Mouse (Mus musculus) urinary bladder, postnatal 14 days (tissue): Measurements from ENCODE around the gene Jph4.
A peak's percentile ranks its signal among the peaks of the same experiment; 100 is the strongest.

ENCODE experiments used
- DNase-seq: peaks from one replicate; pipeline ENCODE4 v3.0.0; 2021; ENCODE audit warnings: low spot score

The Jph4 gene

DNA sequence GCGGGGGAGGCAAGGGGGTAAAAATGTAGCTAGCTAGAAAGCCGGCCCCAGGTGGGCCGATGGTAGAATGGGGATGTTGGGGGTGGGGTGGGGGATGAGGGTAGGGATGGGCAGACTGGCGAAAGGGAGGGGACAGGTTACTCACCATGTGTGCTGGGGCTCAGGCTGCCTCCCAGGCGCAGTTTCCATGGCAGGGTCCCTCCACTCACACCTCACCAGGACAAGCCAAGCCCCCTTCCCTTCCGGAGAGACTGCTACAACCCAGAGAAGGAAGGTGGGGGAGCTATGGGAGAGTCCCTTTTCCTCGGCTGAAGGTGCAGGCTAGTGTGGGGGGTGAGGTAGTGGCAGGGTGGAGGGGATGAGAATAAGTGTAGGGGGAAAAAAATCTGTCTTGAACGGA is 889 bp downstream of the Jph4 start:
- DNase-seq = no peak

DNA sequence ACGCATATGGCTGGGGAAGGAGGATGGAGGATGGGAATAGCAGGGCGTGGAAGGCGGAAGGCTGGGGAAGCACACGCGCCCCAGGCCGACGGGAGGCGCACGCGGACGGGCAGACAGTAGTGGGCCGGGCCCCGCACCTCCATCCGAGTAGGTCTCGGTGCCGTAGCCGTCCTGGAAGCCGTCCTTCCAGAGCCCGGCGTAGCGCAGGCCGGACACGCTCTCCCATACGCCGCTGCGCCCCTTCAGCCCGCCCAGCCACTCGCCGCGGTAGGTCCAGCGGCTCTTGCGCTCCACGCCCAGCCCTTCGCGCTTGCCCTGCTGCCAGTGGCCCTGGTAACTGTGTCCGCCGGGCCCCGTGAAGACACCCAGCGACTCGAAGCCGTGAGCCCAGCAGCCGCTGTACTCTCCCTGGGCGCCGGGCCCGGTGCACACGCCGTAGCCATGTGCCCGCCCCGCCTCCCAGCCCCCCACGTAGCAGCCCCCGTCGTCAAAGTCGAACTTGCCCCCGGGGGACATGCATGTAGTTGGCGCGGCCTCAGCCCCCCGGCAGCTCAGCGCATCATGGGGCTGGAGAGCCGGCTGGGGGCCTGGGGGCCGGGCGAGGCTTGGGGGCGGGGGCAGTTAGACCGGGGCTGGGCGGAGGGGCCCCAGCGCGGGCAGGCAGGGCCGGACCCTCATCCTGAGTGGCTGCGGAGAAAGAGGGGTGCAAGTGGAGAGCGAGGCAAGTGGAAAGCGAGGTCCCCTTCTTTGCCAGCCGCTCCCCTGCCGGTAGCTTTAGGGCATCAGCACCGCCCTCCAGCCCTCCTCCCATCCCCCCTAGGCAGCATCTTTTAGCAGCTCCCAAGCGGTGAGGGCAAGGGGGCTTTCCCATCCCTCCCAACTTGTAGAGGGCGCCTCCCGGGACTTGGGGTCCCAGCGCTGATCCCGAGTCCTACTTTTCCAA is 1.7 kb downstream of the Jph4 start:
- peak; percentile 56 for DNase-seq

DNA sequence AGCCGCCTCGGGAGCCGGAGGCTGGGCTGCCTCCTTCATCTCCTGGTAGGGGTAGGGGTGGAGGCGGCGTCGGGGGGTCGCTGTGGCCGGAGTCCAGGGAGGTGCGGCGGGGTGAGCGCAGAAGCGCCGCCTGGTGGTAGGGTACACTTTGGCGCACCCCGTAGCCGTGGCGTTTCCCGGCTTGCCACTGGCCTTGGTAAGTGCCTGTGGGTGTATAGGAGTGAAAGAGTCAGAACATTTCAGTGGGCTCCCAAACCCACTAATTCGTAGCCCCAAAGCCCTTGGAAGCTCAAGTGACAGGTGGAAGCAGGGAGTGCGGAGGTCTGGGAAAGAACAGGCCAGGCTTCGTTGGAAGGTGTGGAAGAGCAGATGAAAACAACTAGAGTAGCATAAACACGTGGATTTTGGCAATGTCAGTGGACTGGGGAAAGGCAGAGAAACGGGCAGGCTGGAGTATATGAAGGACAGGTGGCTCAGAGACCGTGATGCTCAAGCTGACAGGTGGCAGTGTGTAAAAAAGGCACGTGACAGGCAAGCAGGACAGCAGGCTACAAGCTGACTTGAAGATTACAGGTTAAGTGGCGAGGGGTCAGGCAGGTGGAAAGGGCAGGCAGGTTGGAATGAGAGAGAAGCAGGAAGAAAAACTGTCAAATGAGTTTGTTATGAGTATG is 2.6 kb downstream of the Jph4 start:
- no peak for DNase-seq

DNA sequence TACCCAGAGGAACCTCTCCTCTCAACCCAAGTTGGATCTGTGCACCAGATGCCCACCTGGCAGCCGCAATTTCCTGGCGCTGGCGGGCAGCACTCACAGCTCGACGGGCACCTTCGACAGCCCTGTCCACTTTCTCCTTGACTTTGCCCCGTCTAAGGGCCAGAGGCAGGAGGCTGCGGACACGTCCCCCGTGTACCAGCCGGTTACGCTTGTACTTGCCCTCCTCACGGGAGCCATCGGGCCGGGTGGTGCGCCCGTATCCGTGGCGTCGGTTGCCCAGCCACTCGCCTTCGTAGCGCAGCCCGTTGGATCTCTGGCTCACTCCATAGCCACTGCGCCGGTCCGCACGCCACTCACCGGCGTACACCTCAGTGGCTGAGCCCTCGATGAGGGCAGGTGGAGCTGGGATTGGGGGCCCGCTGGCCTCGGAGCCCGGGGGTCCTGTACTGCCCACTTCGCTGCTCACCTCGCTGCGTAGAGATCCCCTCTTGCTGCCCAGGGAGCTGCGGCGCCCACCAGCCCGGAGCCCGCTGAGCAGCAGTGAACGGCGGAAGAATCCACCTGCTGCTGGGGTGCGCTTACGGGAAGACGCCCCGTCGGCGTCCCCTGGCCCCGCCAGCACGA is 3.3 kb downstream of the Jph4 start:
- DNase-seq = no peak

DNA sequence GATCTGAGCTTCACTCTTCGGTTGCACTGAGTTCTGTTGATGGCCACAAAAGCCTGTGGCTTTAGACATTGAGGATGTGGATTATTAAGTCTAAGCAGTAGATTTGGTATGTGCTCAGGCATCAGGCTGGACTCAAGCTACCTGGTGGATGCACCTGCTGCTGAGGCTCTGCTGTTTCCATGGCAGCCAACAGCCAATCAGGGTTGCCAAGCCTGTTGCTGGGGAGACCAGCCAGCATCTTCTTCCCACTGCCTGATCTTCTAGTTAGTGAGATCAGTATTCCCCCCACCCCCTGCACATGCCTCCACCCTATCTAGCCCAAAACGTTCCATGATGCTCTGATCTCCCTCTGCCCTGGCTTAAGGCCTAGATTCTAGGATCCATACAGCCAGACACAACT is 5.0 kb downstream of the Jph4 start:
- no peak for DNase-seq

DNA sequence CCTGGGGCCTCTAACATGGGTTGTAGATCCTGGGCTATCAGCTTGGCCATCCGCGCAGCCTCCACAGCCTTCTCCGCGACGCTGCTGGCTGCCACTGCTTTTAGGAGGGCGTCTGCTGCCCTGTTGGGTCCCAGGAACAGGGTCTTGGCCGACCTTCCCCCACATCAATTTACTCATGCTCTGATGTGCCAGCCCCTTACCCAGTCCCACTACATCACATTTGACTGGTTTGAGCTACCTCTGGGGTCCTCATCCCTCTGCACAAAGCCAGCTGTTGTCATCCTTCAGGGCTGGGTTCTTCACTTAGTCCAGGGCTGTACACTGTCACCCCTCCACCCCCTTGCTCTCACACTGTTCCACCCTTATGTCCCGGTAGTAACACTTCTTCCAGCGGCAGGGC is 6.7 kb downstream of the Jph4 start:
- DNase-seq = no peak

DNA sequence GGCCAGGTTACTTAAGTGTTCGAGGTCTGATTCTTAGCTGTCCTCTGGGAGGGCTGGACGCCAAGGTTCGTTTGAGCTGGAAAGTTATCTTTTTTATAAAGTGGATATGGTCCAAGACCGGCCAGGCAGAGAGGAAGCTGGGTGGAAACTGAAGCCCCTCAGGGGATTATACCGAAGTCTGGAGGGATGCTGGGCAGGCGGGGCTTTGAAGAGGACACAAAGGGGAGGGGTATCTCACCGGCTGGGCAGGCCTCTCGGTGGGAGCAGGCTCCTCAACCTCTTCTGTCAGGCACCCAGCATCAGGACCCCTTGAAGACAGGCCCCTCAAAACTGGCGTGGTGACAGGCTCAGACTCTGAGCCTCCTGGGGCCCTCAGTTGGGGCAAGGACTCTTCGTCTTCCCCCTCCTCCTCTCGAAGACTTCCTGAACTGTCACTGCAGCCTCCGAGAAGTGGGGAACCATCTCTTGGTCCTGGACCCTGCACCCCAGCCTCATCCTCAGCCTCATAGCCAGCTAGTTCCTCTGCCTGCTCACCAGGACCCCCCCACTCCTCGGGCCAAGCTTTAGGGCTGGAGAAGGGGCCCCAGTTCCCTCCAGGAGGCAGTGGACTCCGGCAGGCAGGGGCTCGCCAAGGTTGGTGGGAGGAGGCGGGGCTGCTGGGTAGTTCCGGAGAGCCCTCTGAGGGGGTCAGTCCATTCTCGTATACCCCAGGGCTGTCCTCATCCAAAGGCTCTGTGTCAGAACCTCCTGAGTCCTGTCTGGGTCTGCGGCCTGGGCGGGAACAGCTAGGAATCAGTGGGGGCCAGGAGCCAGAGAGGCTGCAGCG is 7.5 kb downstream of the Jph4 start:
- DNase-seq = no peak

DNA sequence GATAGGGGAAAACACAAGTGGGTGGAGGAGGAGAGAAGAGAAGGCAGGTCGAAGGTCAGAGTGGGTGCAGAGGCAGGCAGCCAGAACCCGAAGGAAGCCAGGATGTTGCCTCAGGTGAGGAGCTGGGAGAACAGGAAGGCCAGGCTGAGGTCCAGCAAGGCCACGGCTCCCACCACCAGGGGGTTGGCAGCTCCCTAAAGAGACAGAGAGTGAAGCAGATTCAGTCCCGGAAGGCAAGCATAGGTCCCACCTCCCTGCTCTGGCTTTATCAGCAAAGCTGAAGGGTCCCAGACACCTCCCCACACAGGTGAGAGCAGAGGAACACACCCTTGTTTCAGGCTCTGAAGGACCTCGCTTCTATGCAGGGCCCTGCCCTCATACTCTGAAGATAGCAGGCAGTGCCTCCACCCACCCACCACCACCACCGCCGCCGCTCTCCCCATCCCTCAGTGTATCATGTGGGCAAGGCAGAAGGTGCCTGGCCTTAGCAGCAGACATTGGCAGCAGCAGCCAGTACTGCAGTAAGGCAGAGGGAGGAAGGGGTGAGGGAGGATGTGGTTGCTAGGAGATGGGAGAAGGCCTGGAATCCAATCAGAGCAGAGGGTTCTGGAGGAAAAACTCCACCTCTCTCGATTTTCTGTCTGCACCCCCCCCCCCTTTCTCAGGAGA is 8.4 kb downstream of the Jph4 start:
- no peak for DNase-seq

DNA sequence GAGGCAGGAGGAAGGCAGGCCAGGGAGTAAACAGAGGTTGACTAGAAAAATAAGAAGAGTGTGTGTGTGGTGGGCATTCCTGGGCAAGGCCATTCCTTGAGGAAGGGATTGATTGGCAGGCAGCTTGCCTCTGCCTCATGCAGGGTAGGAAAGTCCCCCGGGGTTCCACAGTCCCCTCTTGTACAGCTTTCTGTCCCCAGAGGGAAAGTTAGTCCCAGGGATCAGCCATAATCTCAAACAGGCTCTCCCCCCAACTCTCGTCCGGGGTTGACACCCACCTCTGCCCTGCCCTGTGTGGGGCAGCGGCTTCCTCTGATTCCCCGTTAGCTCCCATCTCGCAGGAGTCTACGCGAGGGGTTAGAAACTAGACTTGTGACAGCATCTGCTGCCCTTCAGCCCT is 9.7 kb downstream of the Jph4 start:
- no peak for DNase-seq

DNA sequence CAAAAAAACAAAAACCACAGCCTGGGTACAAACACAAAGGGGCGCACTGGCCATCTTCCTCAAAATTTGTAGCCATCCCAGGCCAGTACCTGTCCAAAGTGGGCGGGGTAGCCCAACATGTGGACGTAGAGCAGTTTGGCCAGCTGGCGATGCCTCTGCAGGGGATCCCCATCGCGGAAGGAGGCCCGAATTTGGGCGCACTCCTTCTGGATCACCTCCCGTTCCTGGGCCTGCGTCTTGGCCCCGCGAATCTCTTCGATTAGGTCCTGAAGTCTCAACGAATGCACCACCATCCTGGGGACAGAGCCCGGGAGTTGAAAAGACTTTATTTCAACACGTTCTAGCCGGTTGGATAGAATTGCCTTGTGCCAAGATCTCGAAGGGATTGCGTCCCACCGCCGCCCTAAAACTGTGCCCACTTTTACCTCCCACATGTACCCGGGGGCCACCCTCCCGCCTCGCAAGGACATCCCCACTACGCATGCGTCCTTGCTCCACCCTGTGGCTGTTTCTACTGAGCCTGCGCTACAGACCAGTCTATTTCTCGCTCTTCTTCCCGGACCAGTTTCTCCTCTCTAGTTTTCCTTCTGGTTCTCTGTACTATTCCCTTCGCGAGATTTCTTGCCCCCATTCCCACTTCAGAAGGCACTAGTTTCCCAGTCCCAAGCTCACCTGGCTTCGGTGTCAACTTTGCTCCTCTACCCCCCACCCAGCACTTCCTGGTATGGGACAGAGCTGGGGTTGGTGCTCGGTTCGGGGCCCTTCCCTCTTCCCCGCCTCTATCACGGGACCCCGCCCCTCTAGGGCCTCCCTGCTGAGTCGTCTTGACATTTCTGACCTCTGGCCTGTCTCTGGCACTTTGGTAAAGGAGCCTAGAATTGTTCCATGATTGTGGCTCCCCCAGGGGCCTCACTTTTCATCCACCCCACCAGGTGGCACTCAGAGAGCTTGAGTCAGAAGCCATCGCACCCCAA is 10.6 kb downstream of the Jph4 start, which contains the start of gene Ap1g2:
Gene Ap1g2, minus strand, starts transcription at position 758 of the 974 bp plus-strand sequence.
- peak; percentile 84 for DNase-seq

DNA sequence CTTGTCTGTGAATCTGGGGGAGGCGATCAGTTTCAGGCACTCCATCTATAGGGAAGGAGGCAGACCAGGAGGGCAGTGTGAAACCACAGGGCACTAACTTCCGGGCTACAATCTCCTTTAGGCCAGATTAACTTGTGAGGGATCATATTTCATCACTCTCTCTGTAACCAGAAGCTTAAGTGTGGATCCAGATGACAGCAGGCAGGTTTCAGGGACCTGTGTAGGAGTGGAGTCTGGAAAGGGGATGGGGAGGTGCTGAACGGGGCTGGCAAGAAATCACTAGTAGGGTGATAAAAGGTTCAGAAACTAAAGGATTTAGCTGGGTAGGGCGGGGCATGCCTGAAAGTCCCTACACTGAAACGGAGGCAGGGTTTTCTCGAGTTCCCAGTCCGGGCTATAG is 11.3 kb downstream of the Jph4 start:
- DNase-seq = no peak

DNA sequence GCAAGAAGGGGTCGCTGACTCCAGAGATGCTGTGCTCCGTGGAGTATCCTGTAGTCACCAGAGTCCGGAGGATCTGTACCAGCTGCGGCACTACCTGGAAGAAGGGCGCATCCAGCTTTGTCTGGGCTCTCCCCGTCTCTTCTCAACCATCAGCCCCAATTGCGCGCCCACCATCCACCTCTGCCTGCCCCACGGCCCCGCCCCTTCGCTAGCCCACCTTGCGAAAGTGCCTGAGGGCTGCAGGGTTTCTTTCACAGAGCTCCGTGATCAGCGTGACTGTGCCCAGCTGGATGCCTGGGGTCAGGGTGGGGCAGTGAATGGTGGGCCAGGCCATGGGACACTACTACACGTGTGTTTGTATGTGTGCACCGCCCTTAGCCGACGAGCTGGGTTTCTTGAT is 12.4 kb downstream of the Jph4 start:
- DNase-seq = no peak

DNA sequence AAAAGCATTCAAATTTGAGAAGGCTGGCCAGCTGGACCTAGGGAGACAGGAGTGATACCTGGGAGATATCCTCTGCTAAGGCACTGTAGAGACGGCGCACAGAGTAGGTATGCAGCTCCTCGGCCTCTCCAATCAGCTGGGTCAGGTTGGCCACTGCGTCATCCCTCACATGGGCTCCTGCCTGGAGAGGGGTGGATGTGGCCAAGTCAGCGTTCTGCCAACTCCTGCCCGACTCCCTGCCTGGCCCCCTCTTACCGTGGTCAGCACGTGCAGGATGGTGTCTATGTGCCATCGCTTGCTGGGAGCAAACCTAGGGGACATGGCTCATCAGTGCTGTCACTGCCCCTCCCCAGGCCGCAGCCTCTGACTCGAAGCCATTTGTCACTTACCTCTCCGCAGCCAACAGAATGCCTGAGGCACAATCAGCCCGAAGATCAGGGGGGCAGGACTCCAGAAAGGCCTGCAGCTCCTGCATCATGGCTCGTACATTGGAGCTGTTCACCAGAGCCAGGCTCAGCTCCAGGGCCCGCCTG is 14.4 kb downstream of the Jph4 start:
- DNase-seq = no peak

DNA sequence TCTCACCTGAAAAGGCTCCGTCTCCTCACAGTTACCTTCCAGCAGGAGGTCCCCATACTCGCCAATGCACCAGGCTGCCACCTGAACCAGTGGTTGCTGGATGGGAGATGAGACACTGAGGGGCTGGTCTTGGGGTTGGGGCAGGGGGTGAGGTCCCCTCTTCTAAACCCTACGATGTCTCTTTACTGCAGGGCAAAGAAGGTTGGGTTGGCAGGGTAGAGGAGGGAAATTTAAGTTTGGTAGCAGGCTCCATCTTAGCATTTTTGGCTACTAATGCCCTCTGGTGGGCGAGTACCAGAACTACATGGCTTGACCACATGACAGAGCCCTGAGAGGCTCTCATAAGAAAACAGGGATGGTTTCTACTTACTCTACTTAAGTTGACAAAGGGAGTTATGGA is 15.1 kb downstream of the Jph4 start:
- no peak for DNase-seq

DNA sequence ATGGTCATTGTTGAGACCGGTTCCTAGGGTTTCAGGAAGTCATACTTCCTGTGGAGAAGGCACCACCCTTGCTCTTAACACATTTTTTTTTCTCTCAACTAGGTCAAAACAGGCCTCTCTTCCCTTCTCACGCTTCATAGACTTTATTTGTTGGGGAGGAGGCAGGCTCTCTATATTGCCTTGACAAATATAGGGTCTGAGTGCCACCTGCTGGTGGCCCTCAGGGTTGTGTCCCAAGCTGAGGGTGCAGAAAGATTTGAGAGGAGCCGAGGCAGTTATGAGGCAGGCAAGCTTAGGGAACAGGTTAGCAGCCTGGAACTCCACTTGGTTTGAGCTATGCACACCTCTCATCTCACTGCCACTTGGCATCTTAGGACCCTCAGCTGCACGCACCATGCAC is 18.7 kb downstream of the Jph4 start:
- no peak for DNase-seq

DNA sequence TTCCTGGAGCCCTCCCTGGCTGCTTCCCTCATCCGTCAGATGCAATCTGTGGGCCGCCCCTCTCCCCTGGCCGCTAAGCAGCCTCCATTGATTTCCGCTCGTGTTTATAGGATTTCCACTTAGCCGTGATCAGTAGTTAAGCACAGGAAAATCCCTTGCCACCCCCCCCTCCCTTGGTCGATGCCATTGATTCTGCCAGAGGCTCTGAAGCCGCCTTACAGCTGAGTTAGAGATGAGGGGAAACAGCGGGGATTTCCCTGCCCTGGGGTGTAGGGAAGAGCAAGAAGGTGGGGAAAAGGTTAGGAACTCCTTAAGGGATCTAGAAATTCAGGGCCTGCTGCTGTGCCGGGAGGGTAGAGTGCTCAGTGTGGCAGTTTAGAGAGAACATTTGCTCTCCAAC is 19.1 kb downstream of the Jph4 start:
- no peak for DNase-seq

DNA sequence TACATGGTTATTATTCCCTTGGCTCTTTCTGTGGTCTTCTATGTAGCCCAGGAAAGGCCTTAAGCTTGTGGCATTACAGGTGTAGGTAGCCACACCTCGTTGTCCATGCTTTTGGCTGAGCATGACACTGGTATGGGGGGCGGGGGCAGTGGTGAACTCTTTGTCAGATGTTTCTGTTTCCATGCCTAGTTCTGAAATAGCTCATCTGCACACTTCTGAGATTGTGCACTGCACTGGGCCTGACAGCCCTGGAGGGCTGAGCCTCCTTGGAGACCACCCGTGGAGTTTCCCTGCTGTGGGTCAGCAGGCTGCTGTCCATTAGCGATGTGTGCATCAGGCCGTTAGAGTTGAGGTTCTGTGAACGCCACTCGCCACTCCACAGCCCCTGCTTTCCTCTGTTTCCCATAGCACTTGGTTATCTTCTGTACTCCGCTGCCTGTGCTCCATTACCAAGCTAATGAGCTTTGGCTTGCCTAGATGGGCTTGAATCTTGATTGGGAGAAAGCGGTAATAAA is 20.1 kb downstream of the Jph4 start:
- DNase-seq = no peak

DNA sequence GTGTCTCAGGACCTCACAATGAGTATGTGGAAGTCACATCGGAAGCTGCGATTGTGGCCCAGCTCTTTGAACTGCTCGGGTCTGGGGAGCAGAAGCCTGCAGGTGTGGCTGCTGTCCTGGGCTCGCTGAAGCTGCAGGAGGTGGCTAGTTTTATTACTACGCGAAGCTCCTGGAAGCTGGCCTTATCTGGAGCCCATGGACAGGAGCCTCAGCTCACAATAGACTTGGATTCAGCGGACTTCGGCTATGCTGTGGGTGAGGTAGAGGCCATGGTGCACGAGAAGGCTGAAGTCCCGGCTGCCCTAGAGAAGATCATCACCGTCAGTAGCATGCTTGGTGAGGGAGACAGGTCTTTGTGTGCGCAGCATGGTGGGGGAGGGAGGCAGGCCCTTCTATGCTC is 21.1 kb downstream of the Jph4 start:
- DNase-seq = no peak

DNA sequence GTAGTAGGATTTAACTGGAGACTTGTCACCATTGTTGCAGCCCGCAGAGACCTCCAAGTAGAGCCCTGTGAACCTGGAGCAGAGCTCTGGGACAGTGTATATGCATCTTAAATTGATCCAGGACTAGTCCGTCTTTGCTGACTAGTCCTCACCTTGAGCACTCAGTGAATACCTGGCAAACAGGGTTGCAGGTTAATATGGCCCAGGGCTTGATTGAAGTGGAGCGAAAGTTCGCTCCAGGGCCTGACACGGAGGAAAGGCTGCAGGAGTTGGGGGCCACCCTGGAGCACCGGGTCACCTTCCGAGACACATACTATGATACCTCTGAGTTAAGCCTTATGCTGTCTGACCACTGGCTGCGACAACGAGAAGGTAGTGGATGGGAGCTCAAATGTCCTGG is 21.5 kb downstream of the Jph4 start:
- no peak for DNase-seq

DNA sequence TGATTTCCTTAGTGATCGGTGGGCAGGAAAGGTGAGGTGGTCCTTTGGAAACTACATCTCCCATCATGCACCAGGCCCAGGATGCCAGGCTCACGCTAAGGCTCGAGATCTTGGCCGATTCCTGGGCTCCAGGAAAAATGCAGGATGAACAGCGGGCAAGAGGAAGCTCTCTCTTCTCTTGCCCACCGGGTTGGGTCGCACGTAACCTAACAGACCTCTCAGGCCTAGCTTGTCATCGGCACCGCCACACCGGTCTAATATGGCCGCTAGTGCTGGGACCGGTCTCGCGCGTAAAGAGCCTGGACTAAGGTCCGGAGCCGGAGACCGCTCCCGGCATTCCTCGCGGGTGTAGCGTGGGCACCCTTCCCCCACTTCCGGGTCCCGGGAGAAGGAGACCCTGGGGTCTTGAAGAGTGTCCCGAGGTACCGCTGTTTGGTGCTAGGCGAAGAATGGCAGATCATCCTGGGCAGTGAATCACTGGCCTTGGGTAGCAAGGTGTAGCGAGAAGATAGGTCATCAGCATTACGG is 22.0 kb downstream of the Jph4 start, which contains the start of gene Thtpa:
Gene Thtpa, plus strand, starts transcription at position 81 of the 528 bp plus-strand sequence.
- peak; percentile 81 for DNase-seq
